Comparison of ENCODE assay signal across 21 mouse cellular contexts in genomic region chr7:111963969-111964368, GRCm38 (mm10). TPM values are rescaled to one million over a fixed set of nuclear protein-coding genes. Genes with fewer than 3 reads are reported as not detected.
DNase-seq lines count a peak whose midpoint lies in the region; ATAC-seq and TF ChIP-seq lines count a peak whose summit lies in the region.
"Had no signal": no experiment of that assay in that cellular context is flagged by ENCODE, and none has a peak within 500 bp of the region (broad histone marks: within the 10 kb centered on the region; RNA-seq: fewer than 3 reads in every experiment).

No protein-coding gene starts in this region.

- DNase-seq in heart, postnatal 0 days (ENCODE audit: low spot score), result no peak
- DNase-seq in heart, postnatal 14 days, result no peak
- DNase-seq in lung, postnatal 36 days, result peak; percentile 4
- DNase-seq in lung, postnatal 4 days, result no peak
- DNase-seq in adipocyte (ENCODE audit: low spot score), result peak; percentile 6
- no peak for DNase-seq in thymus, postnatal 4 days
- no peak for DNase-seq in left cerebral cortex, adult 8-10 months (ENCODE audit: low spot score in 2 of 2)
- DNase-seq: cerebellum, adult 8-10 months; kidney, adult 8-10 months; kidney, postnatal 36 days; liver, embryonic 13.5 days; right cerebral cortex, postnatal 14 days; thymus, adult 18-20 months had no signal

- no peak for TF ChIP-seq EP300 in heart, postnatal 0 days (IDR thresholded peaks at IDR 0.05; ENCODE audit: low read depth)

- H3K36me3 ChIP-seq in heart, postnatal 0 days (replicated peaks; ENCODE audit: control insufficient read depth, insufficient read depth, low read length), result no peaks in the 10 kb centered on the region
- H3K36me3 ChIP-seq: heart, embryonic 15.5 days; hindbrain, embryonic 10.5 days; limb, embryonic 13.5 days; liver, embryonic 13.5 days; lung, embryonic 15.5 days; midbrain, embryonic 15.5 days had no signal

- no peak overlapping the region for H3K27ac ChIP-seq in heart, postnatal 0 days (ENCODE audit: low read depth)
- H3K27ac ChIP-seq: heart, embryonic 15.5 days; hindbrain, embryonic 10.5 days; limb, embryonic 13.5 days; liver, embryonic 13.5 days; lung, embryonic 15.5 days; midbrain, embryonic 15.5 days had no signal

- TF ChIP-seq CTCF in heart, postnatal 0 days (IDR thresholded peaks at IDR 0.05; ENCODE audit: low read depth), result peak; percentile 18; the same call in 1 of the 2 replicates

- intact Hi-C loops in heart, postnatal 14 days (cut with DNase I), result no loop called here

- no peaks in the 10 kb centered on the region for H3K4me1 ChIP-seq in heart, postnatal 0 days (ENCODE audit: control insufficient read depth, insufficient read depth)
- H3K4me1 ChIP-seq: heart, embryonic 15.5 days; limb, embryonic 13.5 days; liver, embryonic 13.5 days; lung, embryonic 15.5 days; midbrain, embryonic 15.5 days had no signal

- H3K9me3 ChIP-seq in heart, postnatal 0 days (replicated peaks; ENCODE audit: control insufficient read depth, low read length), result no peaks in the 10 kb centered on the region
- H3K9me3 ChIP-seq: heart, embryonic 15.5 days; hindbrain, embryonic 10.5 days; limb, embryonic 13.5 days; liver, embryonic 13.5 days; lung, embryonic 15.5 days; midbrain, embryonic 15.5 days had no signal

- ATAC-seq in heart, postnatal 0 days (ENCODE audit: insufficient read depth, low read depth), result no peak
- ATAC-seq: CD4-positive, CD25-positive, alpha-beta regulatory T cell, adult 4 months; forebrain, embryonic 16.5 days; midbrain, embryonic 15.5 days had no signal

- H3K9ac ChIP-seq in heart, postnatal 0 days (replicated peaks; ENCODE audit: low read depth, low read length), result no peak overlapping the region
- H3K9ac ChIP-seq: heart, embryonic 15.5 days; limb, embryonic 13.5 days; liver, embryonic 13.5 days; lung, embryonic 15.5 days; midbrain, embryonic 15.5 days had no signal

- H3K4me2 ChIP-seq in heart, postnatal 0 days (ENCODE audit: low read depth, low read length), result no peak overlapping the region
- H3K4me2 ChIP-seq: heart, embryonic 15.5 days; limb, embryonic 13.5 days; liver, embryonic 13.5 days; lung, embryonic 15.5 days; midbrain, embryonic 15.5 days had no signal

- 75% methylated on average over 1 of the region's 1 CpGs for WGBS in heart, postnatal 0 days

- no peaks in the 10 kb centered on the region for H3K27me3 ChIP-seq in heart, postnatal 0 days (ENCODE audit: control insufficient read depth, insufficient read depth, low read length)
- H3K27me3 ChIP-seq: liver, embryonic 13.5 days; lung, embryonic 15.5 days; midbrain, embryonic 15.5 days had no signal

- H3K4me3 ChIP-seq in heart, postnatal 0 days (ENCODE audit: low read depth, low read length), result no peak overlapping the region
- H3K4me3 ChIP-seq: erythroblast, embryonic 14.5 days; heart, embryonic 15.5 days; hindbrain, embryonic 10.5 days; limb, embryonic 13.5 days; liver, embryonic 13.5 days; lung, embryonic 15.5 days; midbrain, embryonic 15.5 days had no signal

RNA-seq across cellular contexts. Expression of gene Usp47, which starts 59.3 kb away (rescaled TPM):
- 44.0 and 58.0 TPM in 2 replicates for total RNA-seq in heart, postnatal 0 days (2014; rRNA removed; ENCODE audit: low replicate concordance)
- polyA plus RNA-seq in heart, postnatal 0 days (2015; fragmentation: Nextera tagmentation; extraction: Ambion mirVana), result 34.1 and 39.6 TPM in 2 replicates
- total RNA-seq in heart, postnatal 14 days (2021), result 10 to 100 TPM; 65.8 to 66.1 TPM
- total RNA-seq in left cerebral cortex, adult 8-10 months (2022), result 10 to 100 TPM; 65.5 to 68.1 (median 66.7) TPM

Comparison
In these comparisons a context has a peak if more than half of its experiments do, and no peak if none do; other contexts are left out.
1. DNase-seq: peak in lung, postnatal 36 days (single experiment) and adipocyte (single experiment); none in heart, postnatal 0 days (single experiment), heart, postnatal 14 days (0 of 2), lung, postnatal 4 days (0 of 2), thymus, postnatal 4 days (single experiment) and left cerebral cortex, adult 8-10 months (0 of 2).